Mouse (Mus musculus) brain, adult 10 weeks (tissue): ENCODE measurements around the gene Wrap53. TPM values are rescaled to one million over a fixed set of nuclear protein-coding genes. Genes with fewer than 3 reads are reported as not detected.

Experiments
- polyA plus RNA-seq: library from polyadenylated mRNA; stranded (reverse); fragments of 350-450 nt; fragmentation: Illumina TruSeq; extraction: RNeasy Lipid Tissue Mini Kit (QIAGEN cat#74804); gene quantifications from one replicate; pipeline ENCODE4 v1.2.3, GENCODE M21; 2015; ENCODE audit warnings: low read depth, low replicate concordance

Wrap53 gene
- polyA plus RNA-seq = 12.1 TPM

DNA sequence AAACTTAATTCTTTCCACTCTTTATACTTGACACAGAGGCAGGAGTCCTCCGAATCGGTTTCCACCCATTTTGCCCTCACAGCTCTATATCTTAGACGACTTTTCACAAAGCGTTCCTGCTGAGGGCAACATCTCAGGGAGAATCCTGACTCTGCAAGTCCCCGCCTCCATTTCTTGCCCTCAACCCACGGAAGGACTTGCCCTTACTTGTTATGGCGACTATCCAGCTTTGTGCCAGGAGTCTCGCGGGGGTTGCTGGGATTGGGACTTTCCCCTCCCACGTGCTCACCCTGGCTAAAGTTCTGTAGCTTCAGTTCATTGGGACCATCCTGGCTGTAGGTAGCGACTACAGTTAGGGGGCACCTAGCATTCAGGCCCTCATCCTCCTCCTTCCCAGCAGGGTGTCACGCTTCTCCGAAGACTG, at the start of gene Wrap53, which contains the start of gene Trp53:
Gene Wrap53 (minus strand): TSS at position 165 of the 424 bp plus-strand sequence.
Gene Trp53 (plus strand): TSS at position 269 of the 424 bp plus-strand sequence.

DNA sequence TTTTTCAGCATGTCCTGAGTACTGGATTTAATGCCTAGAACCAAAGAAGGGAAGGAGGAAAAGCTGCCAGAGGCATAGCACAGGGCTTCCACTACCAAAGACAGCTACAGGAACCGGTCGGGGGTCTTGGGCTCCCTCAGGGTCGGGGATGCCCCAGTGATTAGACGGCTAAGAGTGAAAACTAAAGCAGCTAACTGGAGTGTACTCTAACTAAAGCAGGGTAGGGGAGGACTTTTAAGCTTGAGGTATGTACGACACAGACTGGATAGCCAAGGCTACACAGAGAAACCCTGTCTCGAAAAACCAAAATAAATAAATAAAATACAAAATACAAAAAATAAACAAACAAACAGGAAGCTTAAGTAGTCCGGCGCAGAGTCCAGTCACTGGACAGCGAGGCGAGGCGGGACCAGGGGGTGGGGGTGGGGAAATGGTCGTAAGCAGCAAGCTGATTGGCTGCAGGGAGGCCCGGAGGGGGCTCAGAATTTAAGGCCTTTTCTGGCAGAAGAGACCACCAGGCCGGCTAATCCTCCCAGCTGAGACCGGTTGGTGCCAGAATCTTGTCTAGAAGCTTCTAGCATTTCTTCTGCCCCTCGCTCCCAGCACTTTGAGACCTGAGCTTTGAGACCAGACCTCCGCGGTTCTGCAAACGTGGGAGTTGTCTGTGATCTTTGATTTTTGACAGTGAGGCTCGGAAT, 41.7 kb upstream of the Wrap53 start, which contains the start of gene Sat2:
Gene Sat2 (plus strand): TSS at position 454 of the 698 bp plus-strand sequence.

DNA sequence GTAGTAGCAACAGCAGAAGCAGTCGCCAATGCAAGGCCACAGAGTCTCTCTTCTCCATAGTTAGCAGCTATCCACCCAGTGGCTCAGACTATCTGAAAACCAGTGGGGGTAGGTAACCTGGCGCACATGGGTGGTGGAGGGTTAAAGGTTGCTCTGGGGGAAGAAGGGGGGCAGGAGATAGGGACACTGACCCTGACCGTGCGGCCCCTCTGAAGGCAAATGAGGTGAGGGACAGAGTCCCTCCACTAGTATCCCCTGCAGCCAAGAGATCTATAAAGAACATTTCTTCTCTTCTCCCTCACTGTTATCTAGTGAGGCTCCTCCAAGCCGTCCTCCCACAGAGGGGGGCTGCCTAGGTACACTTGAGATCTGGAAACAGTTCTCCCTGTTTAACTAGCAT, 37.8 kb upstream of the Wrap53 start, which contains the start of gene Shbg:
Gene Shbg (minus strand): TSS at position 101 of the 400 bp plus-strand sequence.

DNA sequence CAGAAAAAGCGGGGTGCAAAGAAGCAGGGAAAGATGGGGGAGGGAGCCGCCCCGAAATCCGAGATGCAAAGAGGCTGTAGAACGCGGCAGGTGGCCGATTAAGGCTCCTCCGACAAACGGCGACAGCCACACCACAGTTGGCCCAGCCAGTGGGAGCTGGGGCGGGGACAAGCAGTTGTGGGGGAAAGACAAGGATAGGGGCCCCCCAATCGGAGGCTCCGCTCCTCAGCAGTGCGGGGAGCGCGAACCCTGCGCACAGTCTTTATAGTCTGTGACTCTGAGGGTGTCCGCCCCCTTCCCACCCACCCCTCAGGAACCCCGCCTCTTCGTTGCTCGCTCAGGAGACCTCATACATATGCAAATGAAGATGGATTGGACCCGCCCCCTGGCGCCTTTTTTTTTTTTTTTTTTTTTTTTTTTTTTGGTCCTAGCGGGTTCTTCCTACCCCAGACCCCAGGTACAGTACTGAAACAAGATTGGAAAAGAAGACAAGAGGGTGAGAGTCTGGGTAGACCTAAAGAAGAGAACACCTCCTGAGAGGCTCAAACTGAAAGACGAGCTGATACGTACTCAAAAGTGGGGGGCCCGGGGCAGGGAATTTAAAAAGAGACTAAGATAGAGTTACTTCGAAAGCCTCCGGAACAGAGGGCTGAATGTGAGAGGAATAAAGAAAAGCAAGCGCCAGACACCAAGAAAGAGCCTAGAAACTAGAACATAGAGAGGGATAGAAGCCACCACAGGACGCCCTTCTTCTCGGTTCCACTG, 25.9 kb upstream of the Wrap53 start, which contains the start of gene Atp1b2:
Gene Atp1b2 (minus strand): TSS at position 217 of the 765 bp plus-strand sequence.

DNA sequence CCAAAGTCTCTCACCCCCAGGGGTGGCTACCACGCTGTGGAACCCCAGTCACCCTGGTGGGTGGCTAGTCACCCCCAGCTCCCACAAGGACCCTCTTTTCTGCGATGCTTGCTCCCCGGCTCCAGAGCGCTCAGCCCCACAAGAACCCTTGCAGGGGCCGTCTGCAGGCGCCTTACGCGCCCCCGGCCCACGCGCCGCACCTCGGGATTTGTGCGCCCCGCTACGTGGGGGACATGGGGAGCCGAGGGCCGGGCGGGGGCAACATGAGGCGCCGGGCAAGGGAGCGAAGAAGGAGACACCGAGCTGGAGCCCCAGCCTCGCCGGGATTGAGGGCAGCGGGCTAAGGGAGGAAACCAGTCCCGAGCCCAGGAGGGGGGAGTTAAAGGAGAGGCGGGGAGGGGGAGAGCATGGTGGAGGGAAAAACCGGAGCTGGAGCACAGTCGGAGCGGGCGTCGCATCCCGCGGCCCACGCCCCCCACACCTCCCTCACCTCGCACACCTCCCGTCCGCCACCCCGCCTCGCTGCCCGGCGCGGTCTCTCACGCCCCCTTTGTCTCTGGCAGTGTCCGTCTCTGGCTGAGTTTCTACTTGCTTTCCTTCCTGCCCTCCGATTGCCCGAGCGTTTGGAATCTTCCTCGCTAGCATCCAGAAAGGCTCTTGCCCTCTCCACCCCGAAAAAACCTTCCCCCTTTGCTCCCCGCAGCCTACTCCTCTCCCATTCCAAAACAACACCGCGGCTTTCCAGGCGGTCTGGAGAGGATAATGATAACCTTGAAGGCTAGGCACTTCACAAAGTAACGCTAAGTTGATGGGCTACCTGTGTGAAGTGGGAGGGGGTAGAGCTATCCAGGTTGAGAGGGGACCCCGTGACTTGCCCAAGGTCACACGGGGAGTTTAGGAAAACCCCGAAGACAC, 19.9 kb downstream of the Wrap53 start, which contains the start of gene Efnb3:
Gene Efnb3 (minus strand): TSS at position 355 of the 915 bp plus-strand sequence.

DNA sequence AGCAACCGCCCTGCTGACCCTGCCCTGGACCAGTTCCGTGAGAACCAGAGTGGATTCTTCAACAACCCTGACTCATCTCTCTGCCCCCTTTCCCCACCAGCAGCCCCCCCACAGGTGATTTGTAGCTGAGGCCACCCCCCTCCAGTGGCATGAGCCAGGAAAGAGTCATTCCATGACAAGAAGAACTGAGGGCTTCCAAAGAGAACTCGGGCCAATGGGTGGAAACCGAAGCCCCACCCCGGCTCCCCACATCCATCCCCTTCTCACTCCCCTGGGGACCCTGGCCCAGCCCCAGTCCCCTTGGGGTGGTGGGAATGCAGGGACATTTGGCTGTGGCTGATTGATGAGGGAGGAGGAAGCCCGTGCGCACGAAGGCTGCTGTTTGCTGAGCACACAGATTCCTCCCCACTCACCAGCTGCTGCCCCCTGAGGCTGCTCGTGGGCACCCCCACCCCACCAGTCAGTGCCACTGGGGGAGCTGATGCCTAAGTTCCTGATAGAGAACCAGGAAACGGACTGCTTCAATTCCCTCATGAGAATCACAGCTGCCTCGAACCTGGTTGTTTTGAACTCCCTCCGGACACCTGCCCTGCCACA, 30.9 kb downstream of the Wrap53 start, which contains the start of gene Dnah2:
Gene Dnah2 (minus strand): TSS at position 51 of the 597 bp plus-strand sequence.

Other genes with a start within 250 kb of the Wrap53 start
- 217 TPM for gene Rnf227, start 239.8 kb downstream of the Wrap53 start, polyA plus RNA-seq
- gene Chd3, start 210.8 kb downstream of the Wrap53 start, polyA plus RNA-seq = 218 TPM
- gene Naa38, start 184.8 kb downstream of the Wrap53 start, polyA plus RNA-seq = 175 TPM
- 37.8 TPM for gene Cyb5d1, start 184.6 kb downstream of the Wrap53 start, polyA plus RNA-seq
- 2.1 TPM for gene Tmem88, start 182.0 kb downstream of the Wrap53 start, polyA plus RNA-seq
- gene Kdm6b, start 166.6 kb downstream of the Wrap53 start, polyA plus RNA-seq = 8.6 TPM
- 1.4 TPM for gene Dnah2, start 31.1 kb downstream of the Wrap53 start, polyA plus RNA-seq
- gene Efnb3, start 20.1 kb downstream of the Wrap53 start, polyA plus RNA-seq = 78.5 TPM
- gene Trp53, start 104 bp upstream of the Wrap53 start, polyA plus RNA-seq = 21.0 TPM
- gene Atp1b2, start 25.7 kb upstream of the Wrap53 start, polyA plus RNA-seq = 372 TPM
- gene Shbg, start 37.6 kb upstream of the Wrap53 start, polyA plus RNA-seq = not detected
- 20.6 TPM for gene Sat2, start 41.8 kb upstream of the Wrap53 start, polyA plus RNA-seq
- gene Fxr2, start 52.7 kb upstream of the Wrap53 start, polyA plus RNA-seq = 92.2 TPM
- gene Sox15, start 75.1 kb upstream of the Wrap53 start, polyA plus RNA-seq = not detected
- gene Mpdu1, start 82.4 kb upstream of the Wrap53 start, polyA plus RNA-seq = 97.8 TPM
- gene Cd68, start 85.9 kb upstream of the Wrap53 start, polyA plus RNA-seq = 18.2 TPM
- gene Eif4a1, start 92.2 kb upstream of the Wrap53 start, polyA plus RNA-seq = 435 TPM
- gene Senp3, start 101.8 kb upstream of the Wrap53 start, polyA plus RNA-seq = 110 TPM
- 4.0 TPM for gene Tnfsf13, start 105.5 kb upstream of the Wrap53 start, polyA plus RNA-seq
- gene Tnfsf12, start 115.6 kb upstream of the Wrap53 start, polyA plus RNA-seq = 14.5 TPM
- gene Tnfsfm13, start 115.8 kb upstream of the Wrap53 start, polyA plus RNA-seq = 2.1 TPM
- gene Polr2a, start 178.4 kb upstream of the Wrap53 start, polyA plus RNA-seq = 26.2 TPM
- not detected for gene Slc35g3, start 181.7 kb upstream of the Wrap53 start, polyA plus RNA-seq
- 61.8 TPM for gene Zbtb4, start 185.7 kb upstream of the Wrap53 start, polyA plus RNA-seq
- 0.61 TPM for gene Chrnb1, start 215.7 kb upstream of the Wrap53 start, polyA plus RNA-seq
- 16.9 TPM for gene Fgf11, start 221.6 kb upstream of the Wrap53 start, polyA plus RNA-seq
- gene Tmem102, start 225.4 kb upstream of the Wrap53 start, polyA plus RNA-seq = not detected
- not detected for gene Gm39566, start 235.0 kb upstream of the Wrap53 start, polyA plus RNA-seq
- not detected for gene Spem2, start 238.2 kb upstream of the Wrap53 start, polyA plus RNA-seq
- not detected for gene Spem1, start 241.9 kb upstream of the Wrap53 start, polyA plus RNA-seq